Mouse (Mus musculus): ENCODE results near the gene Rps6kc1. TPM values are rescaled to one million over a fixed set of nuclear protein-coding genes. Genes with fewer than 3 reads are reported as not detected.
A peak's percentile ranks its signal among the peaks of the same experiment; 100 is the strongest.

Gene Rps6kc1
- polyA plus RNA-seq, 1 experiment from 2014 or later = 11.9 TPM

DNA sequence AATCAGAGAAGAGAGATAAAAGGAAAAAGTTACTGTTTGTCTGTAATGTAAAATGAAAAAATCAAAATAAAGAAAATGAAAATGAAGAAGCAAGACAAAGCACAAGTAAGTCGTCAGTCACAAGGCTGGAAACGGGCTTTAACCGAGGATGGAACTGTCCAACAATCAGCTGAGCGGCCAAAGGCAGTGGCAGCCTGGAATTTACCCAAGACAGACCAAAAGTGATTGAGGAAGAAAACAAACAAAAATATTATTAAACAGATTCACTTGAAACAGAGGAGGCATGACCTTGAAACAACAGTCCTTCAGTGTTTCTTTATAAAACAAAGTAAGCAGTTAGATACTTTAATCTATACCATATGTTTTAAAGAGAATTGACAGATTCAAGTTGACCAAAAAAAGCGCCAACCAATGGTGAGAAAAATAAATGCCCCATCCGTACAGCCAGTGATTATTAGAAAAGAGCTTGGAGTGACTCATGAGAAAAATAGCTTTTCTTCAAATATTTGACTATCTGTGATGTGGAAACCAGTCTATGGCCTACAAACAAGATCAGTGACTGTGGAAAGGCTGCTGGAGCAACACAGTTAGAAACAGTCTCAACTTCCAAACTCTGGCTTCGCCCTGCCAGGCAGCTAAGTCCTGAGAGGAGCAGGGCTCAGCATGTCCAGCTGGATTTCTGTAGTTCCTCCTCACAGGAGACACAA is 77.2 kb downstream of the Rps6kc1 start:
- H3K36me3 ChIP-seq = peaks cover 4% of the 10 kb centered on the region; the same call in 1 of the 2 replicates
- H3K9ac ChIP-seq = no peak overlapping the region
- no peaks in the 10 kb centered on the region for H3K9me3 ChIP-seq (replicated peaks)
- H3K4me1 ChIP-seq (replicated peaks) = peaks cover 8% of the 10 kb centered on the region
- ATAC-seq (ENCODE audit: insufficient number of reproducible peaks, low FRiP score) = no peak
- no peak overlapping the region for H3K4me2 ChIP-seq
- no peaks in the 10 kb centered on the region for H3K27me3 ChIP-seq (replicated peaks)
- peak overlapping the region; percentile 13; the same call in 1 of the 2 replicates for H3K27ac ChIP-seq (ENCODE audit: poor library complexity, severe bottlenecking)
- 63% methylated on average over 7 of the region's 7 CpGs for WGBS
- no peak overlapping the region for H3K4me3 ChIP-seq

DNA sequence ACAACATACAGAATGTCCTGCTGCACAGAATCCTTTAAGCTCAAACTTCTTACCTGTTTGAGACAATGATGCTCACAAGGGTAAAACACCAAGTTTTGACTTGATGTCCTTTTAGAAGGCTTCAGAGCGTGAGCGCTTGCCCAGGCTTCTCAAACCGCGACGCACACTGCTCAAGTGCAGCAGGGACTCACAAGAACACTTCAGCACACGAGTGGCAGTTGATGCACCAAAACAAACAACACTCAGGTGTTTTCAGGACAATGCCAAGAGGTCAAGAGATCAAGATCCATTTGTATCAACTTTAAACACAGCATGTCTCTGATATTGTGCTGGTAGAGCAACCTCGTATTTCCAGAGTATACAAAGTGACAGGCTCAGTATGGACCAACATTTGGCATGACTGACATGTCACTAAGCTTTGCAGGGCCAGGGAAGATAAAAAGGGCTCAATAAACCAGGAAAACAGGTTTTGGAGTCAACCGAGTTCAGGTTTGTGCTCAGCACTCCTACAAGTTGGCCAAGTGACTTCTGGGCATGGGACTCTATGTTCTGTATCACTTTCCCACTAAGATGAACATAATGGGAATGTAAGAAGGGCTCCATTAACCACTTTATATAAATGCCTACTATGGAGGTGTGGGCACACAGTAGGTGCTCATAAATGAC is 78.5 kb downstream of the Rps6kc1 start:
- no peak overlapping the region for H3K4me2 ChIP-seq
- WGBS = 83% methylated on average over 8 of the region's 8 CpGs

DNA sequence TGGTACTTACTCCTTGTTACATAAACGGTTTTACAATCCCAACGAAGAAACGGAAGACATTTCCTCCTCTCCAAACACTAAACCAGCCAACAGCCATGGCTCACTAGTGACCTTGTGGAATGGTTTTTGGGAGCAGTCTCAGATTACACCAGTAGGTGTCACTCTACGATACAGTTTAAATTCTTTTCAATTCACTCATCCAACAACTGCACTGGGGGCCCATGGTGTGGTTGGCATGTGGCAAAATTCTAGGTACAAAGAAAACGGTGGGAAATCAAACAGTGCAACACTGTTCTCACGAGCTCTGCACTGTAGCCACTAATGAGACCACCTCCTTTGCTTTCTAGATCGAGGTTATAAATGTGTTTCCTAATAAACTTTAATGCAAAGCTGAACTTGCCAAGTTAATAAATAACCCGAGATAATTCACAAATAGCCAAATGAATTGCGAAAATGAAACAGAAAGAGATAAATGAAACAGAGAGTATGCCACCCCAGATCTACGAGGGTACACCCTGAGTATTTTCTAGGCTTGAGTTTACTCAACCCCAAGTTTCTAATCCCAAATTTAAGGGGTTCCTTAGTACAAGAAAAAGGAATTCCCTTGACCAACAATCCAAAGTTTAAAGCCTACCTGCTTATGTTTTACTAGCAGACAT is 79.6 kb downstream of the Rps6kc1 start:
- Histone ChIP-seq H3K27ac (ENCODE audit: poor library complexity, severe bottlenecking) (no peak overlapping the region), H3K4me3 (no peak overlapping the region), H3K9me3 (replicated peaks) (no peaks in the 10 kb centered on the region), H3K27me3 (replicated peaks) (no peaks in the 10 kb centered on the region), H3K36me3 (peaks cover 9% of the 10 kb centered on the region; the same call in 1 of the 2 replicates), H3K4me1 (replicated peaks) (peaks cover 8% of the 10 kb centered on the region), H3K9ac (no peak overlapping the region), H3K4me2 (no peak overlapping the region)
- ATAC-seq (ENCODE audit: insufficient number of reproducible peaks, low FRiP score) = no peak
- WGBS = 48% methylated on average over 10 of the region's 10 CpGs

More for the DNA sequence above, 78.5 kb downstream of the Rps6kc1 start:
- Histone ChIP-seq H3K4me1 (replicated peaks) (peaks cover 8% of the 10 kb centered on the region), H3K9ac (no peak overlapping the region), H3K36me3 (peaks cover 4% of the 10 kb centered on the region; the same call in 1 of the 2 replicates), H3K27me3 (replicated peaks) (no peaks in the 10 kb centered on the region), H3K27ac (ENCODE audit: poor library complexity, severe bottlenecking) (no peak overlapping the region), H3K4me3 (no peak overlapping the region), H3K9me3 (replicated peaks) (no peaks in the 10 kb centered on the region)
- no peak for ATAC-seq (ENCODE audit: insufficient number of reproducible peaks, low FRiP score)

DNA sequence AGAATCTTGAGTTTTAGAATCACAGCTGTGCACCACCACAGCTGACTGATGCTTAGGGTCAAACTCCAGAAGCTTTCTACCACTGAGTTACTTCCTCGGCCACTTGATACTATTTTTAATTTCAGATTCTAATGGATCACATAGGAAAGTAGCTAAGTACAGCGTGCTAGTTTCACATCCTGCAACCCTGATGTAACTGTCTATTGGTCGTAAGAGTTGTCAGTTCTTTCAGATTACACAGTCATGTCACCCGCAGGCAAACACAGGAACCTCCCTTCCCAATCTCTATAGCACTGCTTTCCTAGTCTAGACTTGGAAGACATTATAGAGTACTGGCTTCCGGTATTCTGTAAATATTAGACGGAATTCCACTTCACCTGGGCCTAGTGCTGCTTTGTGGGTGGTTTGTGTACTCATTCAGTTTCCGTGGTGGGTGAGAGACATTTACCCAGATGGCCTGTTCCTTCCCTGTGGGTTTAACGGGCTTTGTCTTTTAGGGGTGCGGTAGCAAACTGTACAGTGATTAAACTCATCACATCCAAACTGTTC is 85.0 kb downstream of the Rps6kc1 start:
- Histone ChIP-seq H3K27ac (ENCODE audit: poor library complexity, severe bottlenecking) (no peak overlapping the region), H3K4me3 (no peak overlapping the region), H3K4me2 (no peak overlapping the region), H3K27me3 (replicated peaks) (no peaks in the 10 kb centered on the region), H3K4me1 (replicated peaks) (peaks cover 28% of the 10 kb centered on the region), H3K36me3 (0 out of 2 replicates have a peak, but pooled peaks cover 6% of the 10 kb centered on the region), H3K9me3 (replicated peaks) (no peaks in the 10 kb centered on the region), H3K9ac (no peak overlapping the region)
- no peak for ATAC-seq (ENCODE audit: insufficient number of reproducible peaks, low FRiP score)
- 76% methylated on average over 9 of the region's 9 CpGs for WGBS

DNA sequence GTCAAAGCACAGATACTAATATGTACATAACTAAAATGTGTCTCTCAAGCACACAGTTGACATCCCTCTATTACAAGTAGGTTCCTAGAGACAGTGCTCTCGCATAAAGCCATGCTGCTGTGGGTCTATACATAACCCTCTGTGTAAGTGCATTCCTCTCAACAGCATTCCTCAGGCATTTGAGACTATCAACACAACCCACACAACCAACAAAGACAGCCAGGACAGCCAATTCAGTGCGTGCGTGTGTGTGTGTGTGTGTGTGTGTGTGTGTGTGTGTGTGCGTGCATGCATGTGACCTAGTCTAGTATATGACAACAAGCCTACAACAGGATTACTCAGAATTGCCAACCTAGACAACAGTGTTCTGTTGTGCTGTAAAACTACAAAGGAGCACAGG is 87.8 kb downstream of the Rps6kc1 start:
- peak; percentile 57; the same call in 1 of the 2 replicates for ATAC-seq (ENCODE audit: insufficient number of reproducible peaks, low FRiP score)
- H3K27ac ChIP-seq (ENCODE audit: poor library complexity, severe bottlenecking) = peak overlapping the region; percentile 48; the same call in 1 of the 2 replicates
- H3K4me3 ChIP-seq = no peak overlapping the region
- 54% methylated on average over 4 of the region's 4 CpGs for WGBS
- H3K36me3 ChIP-seq = 0 out of 2 replicates have a peak, but pooled peaks cover 6% of the 10 kb centered on the region
- H3K9me3 ChIP-seq (replicated peaks) = no peaks in the 10 kb centered on the region
- no peaks in the 10 kb centered on the region for H3K27me3 ChIP-seq (replicated peaks)
- no peak overlapping the region for H3K4me2 ChIP-seq
- no peak overlapping the region for H3K9ac ChIP-seq
- H3K4me1 ChIP-seq (replicated peaks) = peaks cover 53% of the 10 kb centered on the region

DNA sequence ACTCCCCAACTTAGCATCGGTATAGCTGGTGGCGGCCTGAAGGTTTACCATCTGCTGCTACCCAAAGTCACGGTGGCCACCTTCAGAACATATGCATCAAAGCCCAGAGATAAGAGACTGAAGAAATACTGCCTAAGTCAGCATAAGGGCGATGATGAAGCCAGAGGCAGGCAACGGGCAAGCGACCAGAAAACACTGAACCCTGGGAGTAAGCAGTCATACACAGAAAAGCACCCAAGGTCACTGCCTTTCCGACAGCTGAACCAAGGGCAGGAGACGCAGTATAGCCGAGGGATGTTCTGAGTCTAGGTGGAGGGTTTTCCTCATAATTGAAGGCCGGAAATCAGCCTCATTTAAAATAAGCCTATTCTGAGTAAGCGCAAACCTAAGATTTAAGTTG is 95.4 kb downstream of the Rps6kc1 start:
- no peaks in the 10 kb centered on the region for H3K36me3 ChIP-seq
- no peak overlapping the region for H3K27ac ChIP-seq (ENCODE audit: poor library complexity, severe bottlenecking)
- no peak overlapping the region for H3K4me3 ChIP-seq
- H3K4me2 ChIP-seq = no peak overlapping the region
- WGBS = 69% methylated on average over 11 of the region's 11 CpGs
- H3K9me3 ChIP-seq (replicated peaks) = no peaks in the 10 kb centered on the region
- no peaks in the 10 kb centered on the region for H3K27me3 ChIP-seq (replicated peaks)
- H3K9ac ChIP-seq = peak overlapping the region; percentile 12; the same call in 1 of the 2 replicates
- ATAC-seq (ENCODE audit: insufficient number of reproducible peaks, low FRiP score) = no peak
- peaks cover 65% of the 10 kb centered on the region for H3K4me1 ChIP-seq (replicated peaks)

DNA sequence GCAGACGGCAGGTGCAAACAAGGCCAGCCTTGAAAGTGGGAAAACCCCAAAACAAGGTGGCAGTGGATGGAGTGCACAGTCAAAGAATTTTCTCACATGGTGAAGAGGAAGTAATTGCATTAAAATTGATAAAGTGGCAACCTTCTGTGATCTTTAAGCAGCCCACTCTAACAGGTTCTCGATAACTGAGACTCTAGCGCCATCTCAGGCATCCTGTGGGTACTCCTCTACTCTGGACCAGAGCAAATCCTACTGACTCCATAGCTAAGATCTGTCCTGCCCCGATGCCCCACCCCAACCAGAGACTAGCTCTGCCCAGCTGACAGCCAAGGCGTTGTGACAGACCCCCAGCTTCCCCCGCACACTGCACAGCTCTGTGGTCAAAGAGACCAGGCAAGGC is 101.2 kb downstream of the Rps6kc1 start:
- no peak for ATAC-seq (ENCODE audit: insufficient number of reproducible peaks, low FRiP score)
- no peak overlapping the region for H3K4me2 ChIP-seq
- H3K27me3 ChIP-seq (replicated peaks) = no peaks in the 10 kb centered on the region
- no peaks in the 10 kb centered on the region for H3K9me3 ChIP-seq (replicated peaks)
- no peak overlapping the region for H3K27ac ChIP-seq (ENCODE audit: poor library complexity, severe bottlenecking)
- no peak overlapping the region for H3K9ac ChIP-seq
- H3K4me1 ChIP-seq (replicated peaks) = peaks cover 37% of the 10 kb centered on the region
- peaks cover 8% of the 10 kb centered on the region for H3K36me3 ChIP-seq
- no peak overlapping the region for H3K4me3 ChIP-seq
- WGBS = 70% methylated on average over 6 of the region's 6 CpGs

DNA sequence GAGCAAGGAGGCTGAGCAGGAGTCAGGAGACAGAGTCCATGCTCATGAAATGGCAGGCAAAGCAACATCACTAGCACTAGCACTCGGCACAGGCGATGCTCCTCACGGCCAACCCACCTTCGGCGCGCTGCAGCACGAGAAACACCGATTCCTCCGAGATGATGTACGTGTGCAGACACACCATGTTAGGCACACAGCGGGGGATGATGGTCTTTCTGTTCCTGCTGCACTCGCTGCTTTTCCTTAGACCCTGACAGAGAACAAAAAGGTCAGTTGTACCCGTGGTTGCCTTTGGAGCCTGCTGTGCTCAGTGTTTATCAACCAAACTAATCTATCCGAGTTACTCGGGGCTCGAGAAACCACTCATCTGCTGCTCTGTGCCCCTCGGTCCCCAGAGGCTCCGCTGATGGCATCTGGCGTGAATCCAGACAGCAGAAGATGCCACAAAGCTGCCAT is 102.8 kb downstream of the Rps6kc1 start:
- H3K36me3 ChIP-seq = peaks cover 8% of the 10 kb centered on the region
- no peak overlapping the region; the same call in 1 of the 2 replicates for H3K4me2 ChIP-seq
- no peak overlapping the region for H3K9ac ChIP-seq
- ATAC-seq (ENCODE audit: insufficient number of reproducible peaks, low FRiP score) = no peak
- H3K4me3 ChIP-seq = no peak overlapping the region
- 63% methylated on average over 19 of the region's 19 CpGs for WGBS
- no peak overlapping the region for H3K27ac ChIP-seq (ENCODE audit: poor library complexity, severe bottlenecking)
- H3K27me3 ChIP-seq (replicated peaks) = no peaks in the 10 kb centered on the region
- H3K4me1 ChIP-seq (replicated peaks) = peaks cover 27% of the 10 kb centered on the region
- no peaks in the 10 kb centered on the region for H3K9me3 ChIP-seq (replicated peaks)

DNA sequence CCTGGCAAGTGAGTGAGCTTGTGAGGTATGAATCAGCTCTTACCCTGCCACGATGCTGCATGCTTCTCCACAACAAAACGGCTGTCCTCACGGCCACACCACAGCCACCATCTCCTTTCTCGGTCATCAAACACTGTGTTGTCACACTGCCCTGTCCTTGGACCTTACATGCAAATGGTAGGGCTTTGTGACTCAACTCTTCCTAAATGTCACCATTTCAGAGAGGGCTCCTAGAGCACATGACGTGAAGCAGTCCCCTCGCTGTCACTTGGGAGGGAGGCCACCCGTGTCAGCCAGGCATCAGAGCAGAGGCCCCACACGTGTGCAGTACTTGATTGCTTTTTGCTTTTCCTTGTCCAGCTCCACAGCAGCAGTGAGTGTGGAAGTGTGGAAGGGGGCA is 104.8 kb downstream of the Rps6kc1 start:
- H3K4me3 ChIP-seq = no peak overlapping the region
- peaks cover 16% of the 10 kb centered on the region for H3K4me1 ChIP-seq (replicated peaks)
- WGBS = 56% methylated on average over 8 of the region's 8 CpGs
- no peak overlapping the region for H3K9ac ChIP-seq
- H3K9me3 ChIP-seq (replicated peaks) = no peaks in the 10 kb centered on the region
- no peak for ATAC-seq (ENCODE audit: insufficient number of reproducible peaks, low FRiP score)
- no peak overlapping the region for H3K4me2 ChIP-seq
- no peak overlapping the region for H3K27ac ChIP-seq (ENCODE audit: poor library complexity, severe bottlenecking)
- peaks cover 14% of the 10 kb centered on the region for H3K36me3 ChIP-seq
- H3K27me3 ChIP-seq (replicated peaks) = no peaks in the 10 kb centered on the region

DNA sequence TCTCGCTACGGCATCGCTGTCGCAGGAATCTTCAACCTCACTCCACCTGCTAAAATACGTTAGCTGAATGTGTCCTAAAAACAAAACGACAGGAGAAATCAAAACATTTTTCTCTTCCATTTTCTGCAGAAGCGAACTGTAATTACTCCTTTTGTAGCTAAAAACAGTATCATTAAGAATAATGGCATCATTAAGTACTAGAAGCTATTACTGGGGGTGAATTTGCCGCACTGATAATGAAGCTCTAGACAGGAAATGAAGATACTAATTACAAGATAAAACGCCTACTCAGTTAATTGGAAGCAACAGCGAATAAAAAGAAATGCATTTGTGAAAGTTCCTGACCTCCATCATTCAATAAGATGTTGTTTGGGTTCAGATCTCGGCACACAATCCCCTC is 112.9 kb downstream of the Rps6kc1 start:
- H3K9me3 ChIP-seq (replicated peaks) = no peaks in the 10 kb centered on the region
- H3K27ac ChIP-seq (ENCODE audit: poor library complexity, severe bottlenecking) = no peak overlapping the region
- peaks cover 35% of the 10 kb centered on the region for H3K36me3 ChIP-seq
- H3K4me1 ChIP-seq (replicated peaks) = peaks cover 6% of the 10 kb centered on the region; the same call in 1 of the 2 replicates
- no peak for ATAC-seq (ENCODE audit: insufficient number of reproducible peaks, low FRiP score)
- H3K27me3 ChIP-seq (replicated peaks) = no peaks in the 10 kb centered on the region
- H3K4me3 ChIP-seq = no peak overlapping the region
- no peak overlapping the region for H3K4me2 ChIP-seq
- H3K9ac ChIP-seq = no peak overlapping the region
- whole genome bisulfite sequencing = 87% methylated on average over 11 of the region's 11 CpGs
